Mouse (Mus musculus) ES-E14 (cell line): ENCODE results near the gene Gabrb3. TPM values are rescaled to one million over a fixed set of nuclear protein-coding genes. Genes with fewer than 3 reads are reported as not detected.

Source experiments
- DNase-seq: peaks from one replicate; pipeline ENCODE4 v3.0.0-alpha.2; 2013; ENCODE audit warnings: low read depth, low spot score
- H3K27ac ChIP-seq: 2 replicates; pipeline ENCODE4 v1.5.1; 2012; ENCODE audit warnings: low read depth, mild to moderate bottlenecking, low read length, moderate library complexity, mixed read lengths; ENCODE audit not compliant: poor library complexity, insufficient read depth, severe bottlenecking
- H3K36me3 ChIP-seq: 2 replicates; pipeline ENCODE4 v1.6.1; 2012; ENCODE audit warnings: mild to moderate bottlenecking, low read length, moderate library complexity, mixed read lengths; ENCODE audit not compliant: control insufficient read depth, poor library complexity, insufficient read depth, severe bottlenecking
- H3K4me1 ChIP-seq, 2 experiments: fragments of 150-350 bp in 1 of 2; sonication (generic) in 1 of 2; 2 replicates each; pipeline ENCODE4 v1.6.1; 2012; ENCODE audit warnings: low read length in 2 of 2, mild to moderate bottlenecking in 1 of 2, mixed read lengths in 1 of 2; ENCODE audit not compliant: control insufficient read depth in 2 of 2, insufficient read depth in 2 of 2, poor library complexity in 1 of 2
- H3K4me3 ChIP-seq, 2 experiments: fragments of 150-350 bp in 1 of 2; sonication (generic) in 1 of 2; 2 replicates each; pipeline ENCODE4 v1.5.1; 2012; ENCODE audit warnings: low read length in 2 of 2, low read depth in 1 of 2, mild to moderate bottlenecking in 1 of 2, mixed read lengths in 1 of 2; ENCODE audit not compliant: insufficient read depth in 1 of 2, poor library complexity in 1 of 2, severe bottlenecking in 1 of 2
- H3K9ac ChIP-seq: 2 replicates; pipeline ENCODE4 v1.6.1; 2012; ENCODE audit warnings: low read depth, mild to moderate bottlenecking, low read length, mixed read lengths; ENCODE audit not compliant: poor library complexity, insufficient read depth, severe bottlenecking
- H3K9me3 ChIP-seq: fragments of 150-350 bp; sonication (generic); 2 replicates; pipeline ENCODE4 v1.6.1; 2012; ENCODE audit warnings: low read depth, mild to moderate bottlenecking, low read length; ENCODE audit not compliant: control insufficient read depth, insufficient read depth
- CHD2 ChIP-seq: IDR thresholded peaks from 2 replicates; pipeline ENCODE4 v1.6.1; 2014; ENCODE audit warnings: mild to moderate bottlenecking, low read depth, low read length, inconsistent platforms
- HCFC1 ChIP-seq: IDR thresholded peaks from 2 replicates; pipeline ENCODE4 v1.6.1; 2012; ENCODE audit warnings: low read length, inconsistent platforms, borderline replicate concordance; ENCODE audit not compliant: insufficient read depth
- MAFK ChIP-seq: IDR thresholded peaks from 2 replicates; pipeline ENCODE4 v1.6.1; 2014; ENCODE audit warnings: mild to moderate bottlenecking, low read depth, low read length, inconsistent platforms; ENCODE audit not compliant: insufficient read depth
- ZC3H11A ChIP-seq: IDR thresholded peaks from 2 replicates; pipeline ENCODE4 v1.6.1; 2012; ENCODE audit warnings: low read depth, mild to moderate bottlenecking, inconsistent platforms, low read length, borderline replicate concordance
- ZNF384 ChIP-seq: IDR thresholded peaks from 2 replicates; pipeline ENCODE4 v1.6.1; 2012; ENCODE audit warnings: low read depth, low read length, inconsistent platforms
- in situ Hi-C, 2 experiments: fragments of 600-800 bp; cut with MboI; formaldehyde crosslinking; loops; one replicate each; pipeline ENCODE4 v1.15.1; 2025; ENCODE audit warnings: low sequenced_read_pairs in 2 of 2, inconsistent platforms in 1 of 2; ENCODE audit not compliant: unreplicated experiment in 2 of 2
- total RNA-seq: library from RNA; depleted of rRNA; stranded (reverse); fragments of 300-350 nt; gene quantifications from 2 replicates; pipeline ENCODE4 v1.2.3, GENCODE M21; 2012

Gene Gabrb3
- total RNA-seq, 1 experiment, result 4.9 TPM

DNA sequence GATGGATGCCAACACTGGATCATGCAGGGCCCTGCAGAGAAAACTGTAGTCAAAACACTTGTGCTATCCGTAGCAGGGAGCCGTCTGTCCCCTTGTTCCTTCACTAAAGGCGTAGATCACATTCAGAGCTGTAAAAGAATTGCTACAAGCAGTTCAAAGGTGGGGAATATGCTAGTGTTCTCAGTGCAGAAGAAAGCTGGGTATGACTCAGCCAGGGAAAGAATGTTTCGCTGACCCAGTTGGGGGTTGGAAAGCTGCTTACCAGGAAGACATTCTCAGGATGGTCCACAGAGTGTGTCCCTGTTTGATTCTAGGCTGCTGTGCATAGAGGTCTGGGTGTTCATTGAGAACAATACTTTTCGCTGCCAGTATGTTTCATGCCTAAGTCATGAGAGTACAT, 177.8 kb downstream of the Gabrb3 start:
- TF ChIP-seq MAFK (no peak), CHD2 (no peak), HCFC1 (no peak)
- no peak overlapping the region for H3K4me3 ChIP-seq
- no peaks in the 10 kb centered on the region for H3K9me3 ChIP-seq
- H3K27ac ChIP-seq, result no peak overlapping the region
- no peak overlapping the region for H3K9ac ChIP-seq
- no peak for DNase-seq
- H3K36me3 ChIP-seq, result no peaks in the 10 kb centered on the region
- no peaks in the 10 kb centered on the region for H3K4me1 ChIP-seq
- in situ Hi-C loops, result no loop called here

- Histone ChIP-seq H3K9ac (no peak overlapping the region), H3K4me1 (no peaks in the 10 kb centered on the region), H3K9me3 (no peaks in the 10 kb centered on the region), H3K36me3 (no peaks in the 10 kb centered on the region), H3K27ac (no peak overlapping the region), H3K4me3 (no peak overlapping the region)
- in situ Hi-C loops, result no loop called here
- no peak for TF ChIP-seq CHD2
- no peak for DNase-seq
Observed at GRCm38 (mm10) chr7:57618697-57619096, 199.2 kb downstream of the Gabrb3 start.

GRCm38 (mm10) chr7:57620036-57620435, 200.5 kb downstream of the Gabrb3 start:
- H3K36me3 ChIP-seq, result no peaks in the 10 kb centered on the region
- no peak overlapping the region for H3K9ac ChIP-seq
- TF ChIP-seq CHD2 (no peak), ZNF384 (no peak), ZC3H11A (no peak), MAFK (no peak), HCFC1 (no peak)
- in situ Hi-C loops, result no loop called here
- H3K4me3 ChIP-seq, result no peak overlapping the region
- H3K27ac ChIP-seq, result no peak overlapping the region
- DNase-seq, result no peak
- H3K9me3 ChIP-seq, result no peaks in the 10 kb centered on the region
- H3K4me1 ChIP-seq, result no peaks in the 10 kb centered on the region

DNA sequence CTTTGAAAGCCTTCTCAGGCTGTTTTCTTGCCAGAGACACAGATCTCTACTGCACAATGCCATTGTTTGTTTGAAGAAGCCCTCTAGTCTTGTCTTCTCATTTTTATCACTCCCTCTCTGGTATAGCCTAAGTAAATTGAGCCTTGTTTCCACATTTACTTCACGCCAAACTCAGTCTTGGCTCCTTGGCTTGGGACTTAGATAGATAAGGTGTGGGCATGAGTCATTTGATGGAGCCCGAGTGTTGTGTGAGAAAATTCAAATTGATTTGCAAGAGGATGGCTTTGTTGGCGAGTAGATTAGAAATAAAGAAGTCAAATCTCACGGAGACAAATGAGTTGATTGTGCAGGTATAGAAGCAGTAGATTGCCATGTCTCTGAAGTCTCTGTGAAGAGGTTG, 204.2 kb downstream of the Gabrb3 start:
- no peak for TF ChIP-seq CHD2
- in situ Hi-C loops, result no loop called here
- no peak for DNase-seq
- Histone ChIP-seq H3K27ac (no peak overlapping the region), H3K9ac (no peak overlapping the region), H3K36me3 (no peaks in the 10 kb centered on the region), H3K9me3 (no peaks in the 10 kb centered on the region), H3K4me1 (no peaks in the 10 kb centered on the region), H3K4me3 (no peak overlapping the region)

DNA sequence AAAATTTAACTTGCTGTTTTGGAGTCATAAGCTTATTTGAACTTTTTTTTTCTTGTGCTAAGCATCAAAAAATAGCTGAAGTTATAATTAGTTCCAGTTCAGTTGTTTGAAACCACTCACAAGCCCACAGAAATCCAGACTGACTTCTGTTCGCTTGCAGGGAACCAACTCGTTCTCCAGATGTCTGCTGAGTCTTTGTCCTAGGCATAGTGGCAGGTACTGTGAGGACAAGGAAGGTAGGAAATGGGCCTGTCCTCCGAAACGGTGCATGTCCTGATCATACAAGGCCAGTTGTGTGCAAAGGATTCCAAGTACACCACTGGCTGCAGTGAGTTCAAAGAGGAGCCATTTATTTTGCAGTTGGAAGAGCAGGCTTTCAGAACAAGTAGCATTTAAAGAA, 215.5 kb downstream of the Gabrb3 start:
- Histone ChIP-seq H3K4me1 (peaks cover 0 to 3% of the 10 kb centered on the region in 2 experiments; a peak in 2 of 4 replicates), H3K27ac (no peak overlapping the region), H3K36me3 (no peaks in the 10 kb centered on the region), H3K9ac (no peak overlapping the region), H3K9me3 (no peaks in the 10 kb centered on the region), H3K4me3 (no peak overlapping the region)
- no peak for TF ChIP-seq ZNF384
- no peak for TF ChIP-seq MAFK
- TF ChIP-seq CHD2, result no peak
- TF ChIP-seq ZC3H11A, result no peak
- TF ChIP-seq HCFC1, result no peak
- DNase-seq, result no peak
- in situ Hi-C loops, result no loop called here
